ENCODE assay signal across 16 mouse cellular contexts in the genomic region with DNA sequence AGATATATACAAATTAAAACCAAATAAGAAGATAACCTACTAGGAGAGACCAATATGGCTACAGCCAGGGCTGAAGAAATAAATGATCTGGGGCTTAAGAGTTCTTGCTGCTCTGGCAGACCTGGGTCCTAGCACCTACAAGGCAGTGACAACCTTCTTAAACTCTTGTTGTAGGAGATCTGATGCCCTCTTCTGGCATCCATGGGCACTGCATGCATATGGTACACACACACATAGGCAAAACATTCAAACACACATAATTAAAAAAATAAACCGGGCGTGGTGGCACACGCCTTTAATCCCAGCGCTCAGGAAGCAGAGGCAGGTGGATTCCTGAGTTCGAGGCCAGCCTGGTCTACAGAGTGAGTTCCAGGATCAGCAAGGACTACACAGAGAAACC. TPM values are rescaled to one million over a fixed set of nuclear protein-coding genes. Genes with fewer than 3 reads are reported as not detected.
DNase-seq lines count a peak whose midpoint lies in the region; ATAC-seq lines count a peak whose summit lies in the region.
"Had no signal": no experiment of that assay in that cellular context is flagged by ENCODE, and none has a peak within 500 bp of the region (broad histone marks: within the 10 kb centered on the region; RNA-seq: fewer than 3 reads in every experiment).

No protein-coding gene starts in this region.

- DNase-seq in cerebellum, adult 9-10 months, result peak; percentile 25
- DNase-seq in cerebellum, postnatal 36 days, result no peak
- no peak for DNase-seq in liver, embryonic 13.5 days
- peak; percentile 91 for DNase-seq in ES-CJ7 (ENCODE audit: low read depth, low spot score)
- DNase-seq in naive thymus-derived CD4-positive, alpha-beta T cell, adult 2 months (ENCODE audit: low read depth), result peak; percentile 45
- no peak for DNase-seq in cerebellum, postnatal 4 days (ENCODE audit: low spot score in 2 of 2)
- DNase-seq in forebrain, embryonic 11.5 days (ENCODE audit: low spot score), result no peak
- DNase-seq: heart, postnatal 36 days; kidney, adult 2 months; layer of hippocampus, adult 9-11 months had no signal

- no peak for ATAC-seq in liver, embryonic 13.5 days (ENCODE audit: low read depth)
- no peak for ATAC-seq in liver, embryonic 12.5 days
- ATAC-seq in forebrain, embryonic 11.5 days (replicated peaks; ENCODE audit: low FRiP score), result no peak
- ATAC-seq: forebrain, embryonic 15.5 days; midbrain, embryonic 13.5 days had no signal

- no peak overlapping the region for H3K4me3 ChIP-seq in liver, embryonic 13.5 days (replicated peaks)
- no peak overlapping the region for H3K4me3 ChIP-seq in liver, embryonic 12.5 days
- H3K4me3 ChIP-seq in forebrain, embryonic 11.5 days (ENCODE audit: low read depth, low read length), result no peak overlapping the region
- H3K4me3 ChIP-seq: embryonic facial prominence, embryonic 12.5 days; forebrain, embryonic 15.5 days; liver, embryonic 15.5 days; midbrain, embryonic 13.5 days; neural tube, embryonic 13.5 days had no signal

- 0 out of 2 replicates have a peak overlapping the region, but pooled peaks have one; percentile 13 for H3K27ac ChIP-seq in liver, embryonic 13.5 days
- no peak overlapping the region for H3K27ac ChIP-seq in liver, embryonic 12.5 days
- no peak overlapping the region for H3K27ac ChIP-seq in forebrain, embryonic 11.5 days (ENCODE audit: low read depth, low read length)
- H3K27ac ChIP-seq: embryonic facial prominence, embryonic 12.5 days; forebrain, embryonic 15.5 days; midbrain, embryonic 13.5 days; neural tube, embryonic 13.5 days had no signal

- 88% methylated on average over 5 of the region's 5 CpGs for WGBS in liver, embryonic 13.5 days (ENCODE audit: insufficient replicate concordance)
- 85% methylated on average over 5 of the region's 5 CpGs for WGBS in liver, embryonic 12.5 days (ENCODE audit: insufficient replicate concordance)
- WGBS in forebrain, embryonic 11.5 days, result 97% methylated on average over 5 of the region's 5 CpGs

- H3K9me3 ChIP-seq in liver, embryonic 13.5 days (replicated peaks), result peaks cover 3% of the 10 kb centered on the region; the same call in 1 of the 2 replicates
- H3K9me3 ChIP-seq in liver, embryonic 12.5 days (replicated peaks), result no peaks in the 10 kb centered on the region
- no peaks in the 10 kb centered on the region for H3K9me3 ChIP-seq in forebrain, embryonic 11.5 days (ENCODE audit: control insufficient read depth, low read length)
- H3K9me3 ChIP-seq: embryonic facial prominence, embryonic 12.5 days; forebrain, embryonic 15.5 days; liver, embryonic 15.5 days; midbrain, embryonic 13.5 days; neural tube, embryonic 13.5 days had no signal

- H3K36me3 ChIP-seq in liver, embryonic 13.5 days, result no peaks in the 10 kb centered on the region
- no peaks in the 10 kb centered on the region for H3K36me3 ChIP-seq in liver, embryonic 12.5 days
- H3K36me3 ChIP-seq in forebrain, embryonic 11.5 days (ENCODE audit: control insufficient read depth, insufficient read depth, low read length), result no peaks in the 10 kb centered on the region
- H3K36me3 ChIP-seq: embryonic facial prominence, embryonic 12.5 days; forebrain, embryonic 15.5 days; liver, embryonic 15.5 days; midbrain, embryonic 13.5 days; neural tube, embryonic 13.5 days had no signal

- H3K9ac ChIP-seq in liver, embryonic 13.5 days, result no peak overlapping the region
- no peak overlapping the region for H3K9ac ChIP-seq in liver, embryonic 12.5 days
- no peak overlapping the region for H3K9ac ChIP-seq in forebrain, embryonic 11.5 days (ENCODE audit: low read length)
- H3K9ac ChIP-seq: embryonic facial prominence, embryonic 12.5 days; forebrain, embryonic 15.5 days; liver, embryonic 15.5 days; midbrain, embryonic 13.5 days; neural tube, embryonic 13.5 days had no signal

- no peak overlapping the region for H3K4me2 ChIP-seq in liver, embryonic 13.5 days
- no peak overlapping the region for H3K4me2 ChIP-seq in liver, embryonic 12.5 days
- no peak overlapping the region for H3K4me2 ChIP-seq in forebrain, embryonic 11.5 days (ENCODE audit: low read depth, low read length, severe bottlenecking)
- H3K4me2 ChIP-seq: embryonic facial prominence, embryonic 12.5 days; forebrain, embryonic 15.5 days; liver, embryonic 15.5 days; midbrain, embryonic 13.5 days; neural tube, embryonic 13.5 days had no signal

- no peaks in the 10 kb centered on the region for H3K27me3 ChIP-seq in liver, embryonic 13.5 days
- H3K27me3 ChIP-seq in liver, embryonic 12.5 days (replicated peaks), result 0 out of 2 replicates have a peak, but pooled peaks cover 9% of the 10 kb centered on the region
- no peaks in the 10 kb centered on the region for H3K27me3 ChIP-seq in forebrain, embryonic 11.5 days (ENCODE audit: control insufficient read depth, insufficient read depth, low read length)
- H3K27me3 ChIP-seq: embryonic facial prominence, embryonic 12.5 days; forebrain, embryonic 15.5 days; liver, embryonic 15.5 days; midbrain, embryonic 13.5 days; neural tube, embryonic 13.5 days had no signal

- H3K4me1 ChIP-seq in liver, embryonic 13.5 days (replicated peaks), result peaks cover 70% of the 10 kb centered on the region
- H3K4me1 ChIP-seq in liver, embryonic 12.5 days, result peaks cover 68% of the 10 kb centered on the region
- peaks cover 5% of the 10 kb centered on the region; the same call in 1 of the 2 replicates for H3K4me1 ChIP-seq in forebrain, embryonic 11.5 days (replicated peaks; ENCODE audit: control insufficient read depth, insufficient read depth, low read length)

RNA-seq across cellular contexts. Expression of gene Phactr4, which starts 2.5 kb away (rescaled TPM):
- 10.3 and 12.5 TPM in 2 replicates for polyA plus RNA-seq in liver, embryonic 13.5 days (2015; fragmentation: Nextera tagmentation; extraction: Ambion mirVana)
- polyA plus RNA-seq in liver, embryonic 12.5 days (2016; fragmentation: Nextera tagmentation; extraction: Ambion mirVana), result 14.4 and 14.5 TPM in 2 replicates
- 29.3 and 30.5 TPM in 2 replicates for polyA plus RNA-seq in forebrain, embryonic 11.5 days (2014; fragmentation: Nextera tagmentation; extraction: Ambion mirVana)

RNA-seq across cellular contexts. Expression of gene Med18, which starts 39.0 kb away (rescaled TPM):
- 17.1 and 19.7 TPM in 2 replicates for polyA plus RNA-seq in liver, embryonic 13.5 days (2015; fragmentation: Nextera tagmentation; extraction: Ambion mirVana)
- polyA plus RNA-seq in liver, embryonic 12.5 days (2016; fragmentation: Nextera tagmentation; extraction: Ambion mirVana), result 19.4 and 21.2 TPM in 2 replicates
- polyA plus RNA-seq in forebrain, embryonic 11.5 days (2014; fragmentation: Nextera tagmentation; extraction: Ambion mirVana), result 27.2 and 31.8 TPM in 2 replicates

Comparison
In these comparisons a context has a peak if more than half of its experiments do, and no peak if none do; other contexts are left out.
1. DNase-seq: peak in cerebellum, adult 9-10 months (single experiment), ES-CJ7 (single experiment) and naive thymus-derived CD4-positive, alpha-beta T cell, adult 2 months (single experiment); none in cerebellum, postnatal 36 days (0 of 2), liver, embryonic 13.5 days (single experiment), cerebellum, postnatal 4 days (0 of 2) and forebrain, embryonic 11.5 days (single experiment).